24 mouse cellular contexts compared by ENCODE assay signal in the genomic region with DNA sequence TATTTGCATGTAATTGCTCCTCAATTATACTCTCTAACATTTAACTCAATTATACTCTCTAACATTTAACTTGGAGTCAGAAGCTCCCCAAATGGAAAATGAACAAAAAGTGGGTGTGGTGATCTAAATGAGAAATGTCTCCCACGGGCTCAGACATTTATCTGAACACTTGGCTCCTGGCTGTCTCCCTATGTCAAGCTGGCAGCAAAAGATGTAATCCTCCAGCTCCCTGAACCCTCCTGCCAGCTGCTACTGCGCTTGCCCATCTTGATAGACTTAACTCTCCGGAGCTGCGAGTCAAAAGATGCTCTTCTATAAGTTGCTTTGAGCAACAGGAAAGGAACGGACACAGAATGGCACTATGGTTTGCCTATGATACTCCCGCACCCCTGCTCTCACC. TPM values are rescaled to one million over a fixed set of nuclear protein-coding genes. Genes with fewer than 3 reads are reported as not detected.
A peak's percentile ranks its signal among the peaks of the same experiment; 100 is the strongest.
DNase-seq lines count a peak whose midpoint lies in the region; ATAC-seq and TF ChIP-seq lines count a peak whose summit lies in the region.
"Had no signal": no experiment of that assay in that cellular context is flagged by ENCODE, and none has a peak within 500 bp of the region (broad histone marks: within the 10 kb centered on the region; RNA-seq: fewer than 3 reads in every experiment).

No protein-coding gene starts in this region.

- peak; percentile 41 to 44 for DNase-seq in cerebellum, postnatal 14 days
- DNase-seq in hindbrain, postnatal 0 days (ENCODE audit: low spot score) = peak; percentile 24
- DNase-seq in left cerebral cortex, adult 11 months (ENCODE audit: low spot score) = peak; percentile 21
- no peak for DNase-seq in left cerebral cortex, adult 8-10 months (ENCODE audit: low spot score in 2 of 2)
- DNase-seq in brain, adult 2 months (ENCODE audit: low read depth, low spot score) = peak; percentile 56
- DNase-seq in ovary, postnatal 36 days (ENCODE audit: low spot score) = no peak
- DNase-seq: adrenal gland, postnatal 14 days; cerebellum, adult 8-10 months; cerebellum, postnatal 36 days; gastrocnemius, adult 2 months; gastrocnemius, postnatal 25 days had no signal

- no peak overlapping the region for H3K9ac ChIP-seq in hindbrain, postnatal 0 days (replicated peaks; ENCODE audit: low read length)
- no peak overlapping the region for H3K9ac ChIP-seq in hindbrain, embryonic 13.5 days
- H3K9ac ChIP-seq: embryonic facial prominence, embryonic 13.5 days; forebrain, embryonic 12.5 days; heart, embryonic 12.5 days; hindbrain, embryonic 15.5 days had no signal

- H3K27ac ChIP-seq in hindbrain, postnatal 0 days = no peak overlapping the region
- no peak overlapping the region for H3K27ac ChIP-seq in hindbrain, embryonic 13.5 days
- H3K27ac ChIP-seq: embryonic facial prominence, embryonic 13.5 days; forebrain, embryonic 12.5 days; gastrocnemius, adult 2 months; hindbrain, embryonic 10.5 days; hindbrain, embryonic 15.5 days had no signal

- H3K36me3 ChIP-seq in hindbrain, postnatal 0 days (ENCODE audit: insufficient read depth, low read length) = no peaks in the 10 kb centered on the region
- no peaks in the 10 kb centered on the region for H3K36me3 ChIP-seq in hindbrain, embryonic 13.5 days
- H3K36me3 ChIP-seq: embryonic facial prominence, embryonic 13.5 days; forebrain, embryonic 12.5 days; heart, embryonic 12.5 days; hindbrain, embryonic 10.5 days; hindbrain, embryonic 15.5 days had no signal

- no peak for TF ChIP-seq CTCF in hindbrain, postnatal 0 days (IDR thresholded peaks at IDR 0.05; ENCODE audit: low read depth)

- H3K27me3 ChIP-seq in hindbrain, postnatal 0 days (ENCODE audit: insufficient read depth, low read length) = no peaks in the 10 kb centered on the region
- no peaks in the 10 kb centered on the region for H3K27me3 ChIP-seq in hindbrain, embryonic 13.5 days
- H3K27me3 ChIP-seq: embryonic facial prominence, embryonic 13.5 days; forebrain, embryonic 12.5 days; heart, embryonic 12.5 days; hindbrain, embryonic 15.5 days had no signal

- H3K4me2 ChIP-seq in hindbrain, postnatal 0 days (ENCODE audit: low read depth, low read length) = no peak overlapping the region
- H3K4me2 ChIP-seq in hindbrain, embryonic 13.5 days = no peak overlapping the region
- H3K4me2 ChIP-seq: embryonic facial prominence, embryonic 13.5 days; forebrain, embryonic 12.5 days; heart, embryonic 12.5 days; hindbrain, embryonic 15.5 days had no signal

- WGBS in hindbrain, postnatal 0 days = 83% methylated on average over 6 of the region's 6 CpGs
- 92% methylated on average over 6 of the region's 6 CpGs for WGBS in hindbrain, embryonic 13.5 days

- H3K4me3 ChIP-seq in hindbrain, postnatal 0 days (ENCODE audit: low read length) = no peak overlapping the region
- no peak overlapping the region for H3K4me3 ChIP-seq in hindbrain, embryonic 13.5 days
- H3K4me3 ChIP-seq: embryonic facial prominence, embryonic 13.5 days; forebrain, embryonic 12.5 days; gastrocnemius, adult 2 months; heart, embryonic 12.5 days; hindbrain, embryonic 10.5 days; hindbrain, embryonic 15.5 days had no signal

- no peaks in the 10 kb centered on the region for H3K9me3 ChIP-seq in hindbrain, postnatal 0 days (ENCODE audit: low read length)
- no peaks in the 10 kb centered on the region; the same call in 1 of the 2 replicates for H3K9me3 ChIP-seq in hindbrain, embryonic 13.5 days
- H3K9me3 ChIP-seq: embryonic facial prominence, embryonic 13.5 days; forebrain, embryonic 12.5 days; hindbrain, embryonic 15.5 days had no signal

- no peaks in the 10 kb centered on the region for H3K4me1 ChIP-seq in hindbrain, postnatal 0 days (ENCODE audit: insufficient read depth, low read length)
- H3K4me1 ChIP-seq in hindbrain, embryonic 13.5 days (replicated peaks) = no peaks in the 10 kb centered on the region
- H3K4me1 ChIP-seq: embryonic facial prominence, embryonic 13.5 days; forebrain, embryonic 12.5 days; heart, embryonic 12.5 days; hindbrain, embryonic 10.5 days; hindbrain, embryonic 15.5 days had no signal

- no peak for ATAC-seq in cerebellum, adult (ENCODE audit: insufficient number of reproducible peaks, low FRiP score, low TSS enrichment)
- no peak for ATAC-seq in hindbrain, postnatal 0 days
- ATAC-seq in hindbrain, embryonic 13.5 days (ENCODE audit: low FRiP score) = no peak
- ATAC-seq: inflammation-experienced regulatory T-cells, adult 6 months had no signal

RNA-seq across cellular contexts. Expression of gene Pank3, which starts 24.7 kb away (rescaled TPM):
- 62.5 and 68.7 TPM in 2 replicates for total RNA-seq in hindbrain, postnatal 0 days (2014; rRNA removed)
- polyA plus RNA-seq in hindbrain, postnatal 0 days (2015; fragmentation: Nextera tagmentation; extraction: Ambion mirVana) = 13.3 and 13.6 TPM in 2 replicates
- 22.8 and 23.2 TPM in 2 replicates for polyA plus RNA-seq in hindbrain, embryonic 13.5 days (2015; fragmentation: Nextera tagmentation; extraction: Ambion mirVana)
- total RNA-seq in left cerebral cortex, adult 8-10 months (2022) = 10 to 100 TPM; 34.3 to 36.8 (median 36.1) TPM

RNA-seq across cellular contexts. Expression of gene Fbll1, which starts 54.1 kb away (rescaled TPM):
- total RNA-seq in hindbrain, postnatal 0 days (2014; rRNA removed) = 64.1 and 65.2 TPM in 2 replicates
- polyA plus RNA-seq in hindbrain, postnatal 0 days (2015; fragmentation: Nextera tagmentation; extraction: Ambion mirVana) = 30.4 and 35.0 TPM in 2 replicates
- 15.1 and 19.0 TPM in 2 replicates for polyA plus RNA-seq in hindbrain, embryonic 13.5 days (2015; fragmentation: Nextera tagmentation; extraction: Ambion mirVana)
- 10 to 100 TPM; 38.5 to 41.3 (median 41.0) TPM for total RNA-seq in left cerebral cortex, adult 8-10 months (2022)
- total RNA-seq: gastrocnemius, adult 2 months; gastrocnemius, postnatal 25 days; granulocyte monocyte progenitor cell, adult 5-6 weeks; heart, adult 8-10 months; heart, postnatal 25 days; MEL had no signal
- polyA plus RNA-seq: heart, embryonic 12.5 days; heart, embryonic 16.5 days; inflammation-experienced regulatory T-cells, adult 6 months had no signal

Comparison
In these comparisons a context has a peak if more than half of its experiments do, and no peak if none do; other contexts are left out.
1. DNase-seq: peak in cerebellum, postnatal 14 days (2 of 2), hindbrain, postnatal 0 days (single experiment), left cerebral cortex, adult 11 months (single experiment) and brain, adult 2 months (single experiment); none in left cerebral cortex, adult 8-10 months (0 of 2) and ovary, postnatal 36 days (single experiment).